Mouse (Mus musculus) erythroblast, adult 5-6 weeks (primary cell): ENCODE results near the gene Fh1. TPM values are rescaled to one million over a fixed set of nuclear protein-coding genes. Genes with fewer than 3 reads are reported as not detected.

ENCODE experiments used
- ATAC-seq: replicated peaks from 2 replicates; pipeline ENCODE4 v1.8.0; 2016; ENCODE audit warnings: moderate number of reproducible peaks, mild to moderate bottlenecking, moderate TSS enrichment, inconsistent platforms; ENCODE audit not compliant: poor library complexity, low FRiP score, severe bottlenecking
- total RNA-seq, 2 experiments: library from RNA; stranded (forward) in 1 of 2; stranded (reverse) in 1 of 2; fragments of 150-400 nt in 1 of 2; fragments of 200-764, 138-1000 nt in 1 of 2; gene quantifications; 2 replicates each; pipeline versions ENCODE4 v1.2.3 to v1.2.4; 2015 to 2017; ENCODE audit warnings: low replicate concordance in 2 of 2

Gene Fh1
- 7.3 and 34.1 TPM in 2 replicates for total RNA-seq (2015; ENCODE audit: low replicate concordance)
- total RNA-seq (2017; ENCODE audit: low replicate concordance) = 14.1 and 42.7 TPM in 2 replicates

DNA sequence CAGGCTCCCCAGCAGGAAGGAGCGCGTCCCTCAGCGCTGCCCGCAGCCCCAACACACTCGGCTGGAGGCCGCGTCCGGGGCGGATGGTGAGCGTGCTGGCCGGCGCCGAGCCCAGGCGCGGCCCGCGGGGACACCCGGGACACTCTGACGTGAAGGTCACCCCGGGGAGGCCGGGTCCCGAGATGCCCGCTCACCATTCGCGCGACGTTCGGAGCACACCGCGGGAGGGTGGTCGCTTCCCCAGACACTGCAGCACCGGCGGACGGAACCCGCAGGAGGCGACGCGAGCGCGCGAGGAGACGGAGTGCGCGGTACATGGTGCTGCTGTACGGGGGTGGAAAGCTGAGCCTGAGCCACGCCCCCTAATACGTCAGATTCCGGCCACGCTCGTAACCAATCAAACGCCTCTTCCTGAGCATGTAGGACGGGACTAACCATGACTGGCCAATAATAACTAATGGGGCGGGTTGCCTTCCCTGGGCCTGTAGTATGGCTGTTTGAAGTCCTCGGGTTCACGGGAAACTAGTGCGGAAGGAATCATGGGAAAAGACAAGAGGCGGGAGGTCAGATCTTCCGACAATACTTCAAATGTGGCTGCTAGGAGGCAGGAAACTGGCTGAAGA is at the start of gene Fh1:
Fh1 (minus strand) TSS at position 379 of the 623 bp plus-strand sequence.
- peak; percentile 99 for ATAC-seq

- ATAC-seq = no peak
Observed at GRCm38 (mm10) chr1:175675116-175675515, 49.7 kb upstream of the Fh1 start.

DNA sequence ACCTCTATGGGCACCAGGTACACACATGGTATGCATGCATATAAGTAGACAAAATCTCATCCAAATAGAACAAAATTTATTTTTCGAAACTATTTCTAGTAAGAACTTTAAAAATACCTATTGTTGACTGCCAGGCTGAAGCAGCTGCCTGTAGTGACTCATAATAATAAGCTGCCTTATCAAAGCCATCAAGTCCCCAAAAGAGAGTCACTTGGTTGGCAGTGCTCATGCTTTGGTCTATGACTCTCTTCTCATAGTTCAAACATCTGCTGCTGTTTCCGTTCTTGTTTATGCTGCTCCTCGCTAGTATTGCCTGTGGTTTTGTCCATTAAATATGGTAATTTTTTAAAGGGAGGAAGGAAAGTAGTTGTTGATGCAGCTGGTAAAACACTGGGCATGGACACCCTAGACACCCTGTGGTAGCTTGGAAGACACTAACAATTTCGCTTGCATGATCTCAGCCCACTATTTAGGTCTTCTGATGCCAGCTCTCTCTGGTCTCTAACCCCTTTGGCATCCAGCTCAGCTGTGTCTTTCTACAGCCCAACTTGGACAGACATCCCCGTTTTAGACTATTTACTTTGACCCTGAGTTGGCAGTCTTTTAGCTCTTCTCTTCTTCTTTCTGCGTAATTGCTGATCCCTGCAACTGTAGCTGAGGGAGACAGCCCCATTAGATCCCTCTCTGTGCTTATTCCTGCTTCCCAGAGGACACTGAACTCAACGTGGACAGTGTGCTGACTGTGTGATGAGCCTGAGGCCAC is 48.3 kb upstream of the Fh1 start:
- ATAC-seq = no peak

GRCm38 (mm10) chr1:175671626-175672025 is 46.2 kb upstream of the Fh1 start:
- ATAC-seq = no peak

DNA sequence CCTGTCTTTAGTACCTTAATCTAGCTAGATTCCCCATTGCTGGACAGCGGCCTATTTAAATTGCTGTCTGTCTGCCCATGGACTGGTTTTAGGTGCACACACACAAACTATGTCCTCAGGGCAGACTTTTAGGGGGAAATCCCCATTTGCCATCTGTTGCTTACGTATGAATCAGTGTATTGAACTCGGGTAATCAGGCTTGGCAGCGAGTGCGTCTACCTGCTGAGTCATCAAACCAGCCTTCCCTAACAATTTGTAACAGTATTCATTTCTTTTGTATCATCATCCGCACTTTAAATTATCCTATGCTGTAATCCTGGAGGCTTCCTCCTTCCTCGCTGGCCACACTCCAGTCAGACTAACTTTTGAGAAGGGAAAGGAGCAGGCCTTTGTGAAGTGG is 44.6 kb upstream of the Fh1 start:
- no peak for ATAC-seq

GRCm38 (mm10) chr1:175669456-175669855 is 44.0 kb upstream of the Fh1 start:
- ATAC-seq = no peak

- no peak for ATAC-seq
Observed at GRCm38 (mm10) chr1:175668666-175669405, 43.4 kb upstream of the Fh1 start.

- ATAC-seq = no peak
Observed at GRCm38 (mm10) chr1:175659900-175660299, 34.5 kb upstream of the Fh1 start.

DNA sequence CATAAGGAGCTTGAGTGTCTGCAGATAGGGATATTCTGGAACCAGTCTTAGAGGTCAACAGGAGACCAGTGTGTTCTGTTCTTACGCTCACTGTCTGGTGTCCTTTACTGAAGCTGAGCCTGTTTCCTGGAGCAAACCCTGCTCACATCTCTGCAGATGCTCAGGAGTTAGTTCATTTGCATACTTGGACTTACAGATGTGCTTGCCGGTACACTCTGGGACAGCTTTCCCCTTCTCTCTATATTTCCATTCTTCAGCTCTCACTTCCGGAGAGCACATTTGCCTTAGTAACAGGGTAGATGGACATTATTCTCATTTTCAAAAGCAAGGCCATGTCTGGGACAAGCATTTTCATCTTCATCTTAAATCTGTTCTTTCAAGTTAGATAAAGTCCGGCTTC is 23.2 kb upstream of the Fh1 start:
- no peak for ATAC-seq

GRCm38 (mm10) chr1:175646952-175647351 is 21.5 kb upstream of the Fh1 start:
- ATAC-seq = no peak

DNA sequence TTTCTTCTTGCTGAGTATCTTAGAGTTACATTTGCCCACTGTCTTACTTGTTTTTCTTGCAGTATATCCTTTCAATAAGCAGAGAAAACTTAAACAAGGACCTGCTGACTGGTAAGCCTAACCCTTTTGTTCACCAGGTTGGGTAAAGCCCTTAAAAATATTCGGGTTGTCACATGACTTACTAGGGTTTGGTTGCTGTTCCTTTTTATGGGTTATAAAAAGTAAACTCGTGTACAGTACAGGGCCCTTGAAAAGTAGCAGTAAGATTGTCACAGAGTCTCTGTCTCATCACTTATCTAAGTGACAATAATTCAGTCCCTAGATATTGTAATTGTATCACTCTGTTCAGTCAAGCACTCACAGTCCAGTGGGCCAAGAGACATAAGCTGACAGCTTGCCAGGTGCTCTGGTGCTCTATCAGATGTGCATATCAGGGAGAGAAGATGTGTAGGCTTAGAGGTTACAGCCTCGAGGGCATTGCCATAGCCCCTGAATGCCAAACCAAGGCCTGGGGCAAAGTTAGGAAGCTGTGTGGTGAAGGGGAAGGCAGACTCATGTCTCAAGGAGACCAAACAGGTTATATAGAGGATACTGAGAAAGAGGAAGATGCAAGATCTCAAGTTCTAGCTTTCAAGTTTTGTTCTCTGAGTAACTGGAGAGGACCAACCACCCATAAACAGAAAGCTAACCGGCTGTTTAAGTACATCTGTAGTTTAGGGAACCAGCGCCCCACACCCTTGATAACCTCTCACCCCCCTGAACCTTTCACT is 18.2 kb upstream of the Fh1 start:
- no peak for ATAC-seq

GRCm38 (mm10) chr1:175640435-175641150 is 15.2 kb upstream of the Fh1 start:
- no peak for ATAC-seq

DNA sequence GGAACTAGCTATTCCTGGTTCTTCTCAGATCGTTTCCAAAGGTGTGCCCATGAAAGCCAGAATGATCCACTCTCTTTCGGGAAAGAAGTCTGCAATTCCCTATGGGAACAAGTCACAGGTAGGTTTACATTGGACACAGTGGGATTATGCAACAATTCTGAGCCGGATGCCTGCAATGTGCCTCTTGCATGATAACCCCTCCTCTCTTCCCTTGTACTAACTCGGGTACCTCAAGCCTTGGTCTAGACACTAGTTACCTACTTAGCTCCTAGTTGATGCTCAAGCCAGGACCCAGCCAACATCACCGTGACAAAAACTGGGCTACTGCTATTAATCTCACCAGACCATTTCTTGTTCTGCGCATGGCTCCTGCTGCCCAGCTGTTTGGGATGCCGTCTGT is 13.6 kb upstream of the Fh1 start:
- no peak for ATAC-seq

DNA sequence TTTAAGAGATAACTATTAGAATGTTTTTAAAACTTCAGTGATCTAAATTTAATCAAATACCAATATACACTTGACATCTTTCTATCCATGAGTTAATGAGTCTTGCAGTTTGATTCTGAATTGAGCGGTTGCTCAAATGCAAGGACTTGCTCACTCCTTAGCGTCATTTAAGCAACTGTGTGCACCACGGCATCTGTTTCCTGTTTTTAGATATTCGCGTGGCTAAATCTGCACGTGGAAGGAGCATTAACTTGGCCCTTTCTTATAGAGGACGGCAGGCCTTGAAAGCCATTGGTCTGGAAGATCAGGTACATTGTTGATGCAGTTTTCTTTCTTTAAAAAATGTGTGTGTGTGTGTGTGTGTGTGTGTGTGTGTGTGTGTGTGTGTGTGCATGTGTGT is 12.2 kb upstream of the Fh1 start:
- no peak for ATAC-seq

DNA sequence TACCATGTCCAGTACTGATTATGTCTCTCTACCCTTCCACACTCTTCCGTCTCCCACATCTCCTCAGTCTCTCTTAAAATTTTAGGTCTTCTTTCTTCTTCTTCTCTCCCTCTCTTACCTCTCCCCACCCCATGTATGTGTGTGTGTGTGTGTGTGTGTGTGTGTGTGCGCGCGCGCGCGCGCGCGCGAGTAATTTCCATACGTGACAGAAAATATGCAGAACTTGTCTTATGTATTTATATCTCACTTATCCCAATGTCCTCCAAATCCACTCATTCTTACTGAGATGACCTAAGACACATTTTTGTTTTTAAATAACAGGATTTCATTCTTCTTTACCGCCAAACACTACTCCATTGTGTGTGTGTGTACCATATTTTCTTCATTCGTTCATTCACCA is 7.0 kb upstream of the Fh1 start:
- ATAC-seq = no peak

GRCm38 (mm10) chr1:175631721-175632221 is 6.3 kb upstream of the Fh1 start:
- ATAC-seq = no peak

- ATAC-seq = no peak
Observed at GRCm38 (mm10) chr1:175631080-175631479, 5.6 kb upstream of the Fh1 start.

- ATAC-seq = no peak
Observed at GRCm38 (mm10) chr1:175630345-175630744, 4.9 kb upstream of the Fh1 start.

DNA sequence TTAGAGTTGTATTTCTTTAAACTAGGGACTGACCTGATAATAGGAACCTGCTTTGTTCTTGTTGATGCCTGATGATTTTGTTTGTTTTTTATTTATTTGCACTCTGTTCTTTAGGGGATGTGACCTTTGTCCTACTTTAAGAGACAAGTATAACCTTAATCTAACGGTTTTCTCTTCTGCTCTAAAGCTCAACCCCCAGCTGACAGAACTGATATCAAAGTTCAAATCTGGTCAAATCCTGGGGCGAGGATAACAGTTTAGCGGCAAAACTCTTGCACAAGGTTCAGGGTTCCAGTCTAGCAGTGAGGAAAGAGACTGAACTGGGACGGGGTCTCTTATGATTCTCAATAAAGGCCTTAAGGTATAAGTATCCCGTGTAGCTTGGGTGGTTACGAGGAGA is 3.8 kb upstream of the Fh1 start:
- no peak for ATAC-seq
